Mouse (Mus musculus) lung, postnatal 4 days (tissue): ENCODE data around the gene Nkd1.
A peak's percentile ranks its signal among the peaks of the same experiment; 100 is the strongest.

ENCODE experiments used
- DNase-seq, 2 experiments: peaks; one replicate each; pipeline ENCODE4 v3.0.0; 2021

Nkd1 gene

DNA sequence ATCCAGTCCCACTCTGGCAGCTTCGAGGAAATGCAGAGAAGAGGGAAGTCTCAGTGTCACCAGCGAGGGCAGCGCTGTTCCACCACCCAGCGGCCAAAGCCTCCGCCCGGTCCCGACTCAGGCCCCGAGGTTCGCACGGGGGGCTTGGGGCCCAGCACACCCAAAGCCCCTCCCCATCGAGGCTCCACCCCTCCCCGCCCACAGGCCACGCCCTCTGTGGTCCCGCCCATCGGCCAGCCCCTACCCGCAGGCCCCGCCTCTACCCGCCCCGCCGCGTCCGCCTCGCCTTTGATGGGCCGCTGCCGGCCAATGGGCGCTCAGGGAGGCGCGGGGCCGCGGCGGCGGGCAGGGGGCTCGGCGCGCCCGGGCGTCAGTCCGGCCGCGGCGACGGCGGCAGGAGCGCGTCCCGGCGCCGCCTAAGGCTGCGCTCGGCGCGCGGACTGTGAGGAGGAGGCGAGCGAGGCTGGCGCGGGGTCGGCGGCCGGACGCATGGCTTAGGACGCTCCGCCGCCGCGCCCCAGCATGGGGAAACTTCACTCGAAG is at the start of gene Nkd1:
Gene Nkd1 (plus strand): TSS at position 370 of the 543 bp plus-strand sequence.
- peak; percentile 95 to 96 for DNase-seq

DNA sequence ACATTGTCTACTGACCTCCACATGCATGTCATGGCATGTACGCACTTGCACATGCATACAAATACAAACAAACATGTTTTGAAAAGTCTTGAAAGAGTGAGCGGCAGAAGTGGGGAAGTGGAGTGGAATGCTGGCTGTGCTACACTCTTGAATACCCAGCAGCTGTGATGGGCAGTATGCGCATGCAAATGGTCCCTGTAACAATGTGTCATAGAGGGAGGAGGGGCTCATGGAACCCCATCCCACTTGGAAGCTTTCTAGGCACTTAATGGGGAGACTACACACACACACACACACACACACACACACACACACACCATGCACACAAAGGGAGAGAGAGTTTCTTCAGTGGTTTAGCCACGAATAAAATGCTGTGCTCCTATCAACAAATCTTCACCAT is 39.9 kb upstream of the Nkd1 start:
- DNase-seq: no peak

DNA sequence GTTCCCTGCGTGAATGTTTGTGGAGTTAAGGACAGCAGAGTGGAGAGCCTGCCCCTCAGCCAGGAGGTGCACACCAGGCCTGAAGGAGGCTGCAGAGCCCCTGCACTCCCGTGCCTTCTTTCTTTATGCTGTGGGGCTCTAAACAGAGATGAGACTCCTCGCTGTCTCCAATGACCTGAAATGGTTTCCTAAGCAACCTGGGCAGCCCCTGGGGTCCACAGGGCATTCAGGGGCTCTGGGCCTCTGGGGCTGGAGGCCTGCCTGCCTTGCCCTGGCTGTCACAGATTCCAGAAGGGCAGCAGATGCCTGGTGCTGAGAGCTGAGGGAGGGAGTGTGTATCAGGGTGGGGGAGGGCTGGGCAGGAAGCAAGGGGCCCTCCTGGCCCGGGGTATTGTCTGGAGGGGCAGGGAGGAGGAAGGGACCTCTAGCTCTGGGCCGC is 32.7 kb upstream of the Nkd1 start:
- DNase-seq: no peak

DNA sequence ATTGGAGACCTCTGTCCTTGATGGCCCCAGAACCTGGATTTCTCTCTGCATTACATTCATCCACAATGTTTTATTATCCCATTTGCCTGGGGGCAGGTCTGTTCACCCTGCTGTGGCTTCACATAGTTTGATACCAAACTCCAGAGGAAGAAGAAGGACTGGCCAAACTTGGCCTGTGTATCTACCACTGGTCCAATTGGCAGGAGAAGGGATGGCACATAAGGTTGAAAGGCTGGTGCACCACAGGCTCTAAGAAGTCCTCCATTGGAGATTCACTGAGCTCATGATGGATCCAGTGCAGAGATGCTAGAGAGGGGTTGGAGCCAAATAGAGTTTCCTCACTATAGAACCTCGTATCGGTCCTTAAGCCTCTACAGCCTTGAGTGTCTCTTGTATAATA is 27.1 kb upstream of the Nkd1 start:
- no peak for DNase-seq

DNA sequence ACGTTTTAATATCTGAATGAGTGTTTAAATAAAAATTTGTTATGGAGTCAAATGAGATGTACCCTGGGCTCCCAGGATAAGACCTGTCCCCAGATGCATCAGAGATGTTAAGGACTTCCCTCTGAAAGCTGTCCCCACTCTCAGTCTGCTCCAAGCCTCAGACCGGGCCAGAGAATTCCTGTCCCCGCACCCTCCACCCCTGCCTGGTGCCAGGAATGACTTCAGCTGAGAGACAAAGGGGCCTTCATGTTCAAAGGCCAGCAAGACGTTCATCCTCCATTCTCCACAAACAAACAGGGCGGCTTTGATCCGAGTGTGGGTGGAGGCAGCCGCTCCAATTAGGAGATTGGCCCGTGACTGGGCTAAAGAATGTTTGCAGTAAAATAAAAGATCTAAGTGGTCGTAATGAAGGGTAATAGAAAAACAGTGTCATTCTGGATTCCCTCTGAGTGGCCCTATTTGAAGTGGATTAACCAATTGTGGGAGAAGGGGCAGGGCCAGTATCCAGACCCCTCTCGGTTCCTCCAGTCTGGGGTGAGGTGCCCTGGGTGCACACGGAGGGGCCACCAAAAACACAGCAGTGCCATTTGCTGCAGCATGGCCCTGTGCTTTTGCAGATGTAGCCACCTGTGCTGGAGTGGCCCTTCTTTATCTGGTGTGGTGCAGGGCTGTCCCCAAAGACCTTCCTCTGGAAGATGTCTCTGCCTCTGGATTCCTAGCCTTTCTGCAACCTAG is 25.9 kb upstream of the Nkd1 start:
- peak; percentile 14 to 55 for DNase-seq

DNA sequence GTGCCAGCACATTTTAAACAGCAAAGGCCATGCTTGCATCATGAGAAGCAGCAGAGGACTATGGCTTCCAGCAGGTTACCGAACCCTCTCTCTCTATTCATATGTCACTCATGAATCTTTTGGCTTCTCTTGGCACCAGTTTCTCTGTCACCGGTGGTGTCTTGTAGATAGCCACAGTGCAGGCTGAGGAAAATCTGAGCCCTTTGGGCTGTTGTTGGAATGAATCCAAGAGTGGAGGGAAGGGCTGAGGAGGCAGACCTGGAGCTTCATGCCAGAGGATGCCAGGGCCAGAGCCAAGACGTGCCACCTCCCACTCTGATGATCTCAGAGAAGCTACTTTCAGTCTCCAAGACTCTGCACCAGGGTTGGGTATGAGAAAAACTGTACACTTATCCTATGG is 19.0 kb upstream of the Nkd1 start:
- no peak for DNase-seq

DNA sequence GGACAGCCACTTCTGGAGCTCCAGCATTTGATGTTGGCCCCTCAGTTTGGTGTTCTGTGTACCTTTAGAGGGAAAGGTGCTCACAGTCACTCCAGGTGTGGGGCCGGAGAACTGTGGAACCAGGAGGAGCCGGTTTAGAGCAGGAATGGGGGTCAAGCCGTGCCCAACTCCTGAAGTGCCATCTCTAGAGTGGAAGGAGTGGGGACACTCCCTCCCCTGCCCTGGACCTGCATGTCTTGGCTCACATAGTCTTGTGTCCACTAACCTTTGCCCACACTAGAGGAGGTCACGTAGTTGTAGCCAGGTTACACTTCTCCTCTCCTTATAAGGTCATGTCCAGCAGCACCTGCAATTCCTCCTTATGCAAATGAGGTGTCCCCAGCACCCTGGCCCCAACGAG is 14.2 kb upstream of the Nkd1 start:
- DNase-seq: peak; percentile 22 to 73

DNA sequence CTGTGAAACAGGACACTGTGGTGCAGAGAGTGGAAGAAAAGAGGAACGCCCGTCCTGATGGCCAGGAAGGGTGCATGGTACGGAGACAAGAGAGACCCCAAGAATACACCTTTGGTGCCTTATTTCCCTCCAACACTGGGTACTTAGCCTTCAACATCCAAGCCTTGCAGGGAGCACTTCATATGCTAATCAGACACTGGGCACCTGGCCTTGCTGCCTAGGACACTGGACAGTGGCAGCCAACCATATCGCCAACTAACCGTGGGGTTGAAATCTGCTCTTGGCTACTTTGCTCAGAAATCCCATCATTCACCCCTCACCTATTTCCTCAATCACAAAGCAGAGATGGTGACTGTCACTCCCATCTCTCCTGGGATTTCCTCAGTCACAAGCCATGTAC is 10.1 kb upstream of the Nkd1 start:
- no peak for DNase-seq

DNA sequence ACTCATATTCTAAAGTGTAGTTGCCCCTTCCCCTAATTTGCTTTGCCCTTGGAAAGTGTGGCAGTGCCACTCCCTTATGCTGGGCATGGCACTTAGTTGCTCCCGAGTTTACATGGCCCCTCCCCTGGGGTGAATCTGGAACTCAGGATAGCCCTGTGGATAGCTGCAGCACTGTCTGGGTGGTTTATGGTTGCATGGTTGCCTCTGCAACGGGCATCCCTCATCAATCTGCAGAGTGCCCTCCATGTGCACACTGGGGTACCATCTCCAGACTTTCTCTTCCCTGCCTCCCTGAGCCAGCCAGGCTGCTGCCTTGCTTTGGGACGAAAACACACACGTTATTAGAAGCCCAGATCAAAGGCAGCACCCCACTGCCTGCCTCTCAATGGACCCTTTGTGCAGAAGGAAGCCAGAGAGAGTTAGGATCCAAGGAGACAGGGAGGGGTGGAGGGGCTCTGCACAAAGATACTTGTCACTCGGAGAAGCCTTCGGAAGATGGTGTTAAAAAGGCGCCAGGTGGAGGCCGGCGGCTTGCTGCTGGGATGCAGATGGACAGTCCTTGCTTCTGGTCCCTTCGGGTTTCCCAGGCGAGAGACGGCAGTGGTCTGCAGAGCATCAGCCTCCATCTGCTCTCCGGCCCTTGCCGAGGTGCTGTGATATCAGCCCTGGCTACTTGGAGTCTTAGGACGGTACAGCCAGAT is 8.9 kb upstream of the Nkd1 start:
- DNase-seq: no peak

DNA sequence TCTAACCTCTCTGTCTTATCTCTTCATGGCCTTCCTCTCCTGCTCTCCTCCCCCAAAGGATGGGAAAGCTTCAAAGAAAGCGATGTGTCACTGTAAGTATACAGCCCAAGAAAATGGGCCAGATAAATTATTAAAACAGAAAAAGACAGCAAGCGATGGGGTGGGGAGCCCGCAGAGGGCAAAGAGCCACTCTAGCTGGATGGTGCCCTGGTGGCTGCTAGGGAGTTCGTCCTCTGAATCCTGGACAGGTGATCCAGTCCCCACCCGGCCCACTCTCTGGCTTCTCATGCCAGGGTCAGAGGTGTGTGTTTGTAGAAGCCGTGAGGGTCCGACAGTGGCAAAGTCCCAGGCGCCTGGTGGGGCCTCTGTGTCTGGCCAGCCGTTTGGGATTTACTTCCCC is 3.1 kb upstream of the Nkd1 start:
- DNase-seq: no peak

DNA sequence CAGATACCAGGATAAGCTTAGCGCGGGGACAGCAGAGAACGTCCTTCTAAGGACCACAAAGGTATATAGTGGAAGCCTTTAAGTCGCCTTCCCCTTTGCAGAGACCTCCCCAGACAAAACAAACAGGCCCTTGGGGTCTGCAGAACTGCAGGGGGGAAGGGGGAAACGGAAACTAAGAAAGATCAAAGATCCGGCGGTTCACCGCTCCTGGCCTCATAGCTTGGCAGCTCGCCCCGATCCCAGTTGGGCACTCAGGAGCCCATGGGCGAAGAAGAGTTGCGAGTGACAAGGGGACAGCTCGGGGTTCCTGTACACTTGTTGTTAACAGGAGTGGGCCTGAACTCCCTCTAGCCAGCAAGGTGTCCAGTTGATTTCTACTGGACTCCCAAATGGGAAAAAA is 773 bp upstream of the Nkd1 start:
- peak; percentile 37 to 53 for DNase-seq

DNA sequence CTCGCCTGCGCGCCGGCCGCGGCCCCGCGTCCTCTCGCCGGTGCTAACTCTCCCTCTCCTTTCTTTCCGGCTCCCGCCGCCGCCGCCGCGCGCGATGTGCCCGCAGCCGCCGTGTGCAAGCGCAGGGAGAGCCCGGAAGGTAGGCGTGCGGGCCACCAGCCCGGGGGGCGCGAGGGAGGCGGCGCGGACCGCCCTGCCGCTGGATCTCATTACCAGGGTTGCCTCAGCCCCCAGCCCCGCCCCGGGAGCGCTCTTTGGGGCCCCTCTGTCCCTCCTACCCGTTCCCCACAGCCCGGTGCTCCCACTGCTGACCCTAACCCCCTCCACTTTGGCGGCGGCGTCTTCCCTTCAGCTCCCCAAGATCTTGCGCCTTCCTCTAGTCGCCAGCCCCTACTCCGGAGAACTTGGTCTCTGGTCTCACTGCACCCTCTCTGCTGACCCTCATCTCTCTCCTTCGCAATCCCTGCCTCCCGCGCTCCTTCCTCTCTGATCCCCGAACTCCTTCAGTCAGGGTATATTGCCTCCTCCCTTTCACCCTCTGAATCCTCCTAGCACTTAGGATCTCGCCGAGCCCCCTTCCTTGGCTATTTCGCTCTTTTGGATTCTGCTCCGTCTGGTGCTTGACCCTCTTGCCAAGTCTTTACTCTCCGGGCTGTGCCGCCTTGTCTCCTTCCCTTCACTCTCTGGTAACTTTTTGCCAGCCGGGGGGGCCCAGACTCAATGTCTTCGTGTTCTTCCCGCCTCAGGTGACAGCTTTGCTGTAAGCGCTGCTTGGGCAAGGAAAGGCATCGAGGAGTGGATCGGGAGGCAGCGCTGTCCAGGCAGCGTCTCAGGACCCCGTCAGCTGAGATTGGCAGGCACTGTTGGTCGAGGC is 624 bp downstream of the Nkd1 start:
- DNase-seq: peak in 1 of 2 experiments; percentile 53

DNA sequence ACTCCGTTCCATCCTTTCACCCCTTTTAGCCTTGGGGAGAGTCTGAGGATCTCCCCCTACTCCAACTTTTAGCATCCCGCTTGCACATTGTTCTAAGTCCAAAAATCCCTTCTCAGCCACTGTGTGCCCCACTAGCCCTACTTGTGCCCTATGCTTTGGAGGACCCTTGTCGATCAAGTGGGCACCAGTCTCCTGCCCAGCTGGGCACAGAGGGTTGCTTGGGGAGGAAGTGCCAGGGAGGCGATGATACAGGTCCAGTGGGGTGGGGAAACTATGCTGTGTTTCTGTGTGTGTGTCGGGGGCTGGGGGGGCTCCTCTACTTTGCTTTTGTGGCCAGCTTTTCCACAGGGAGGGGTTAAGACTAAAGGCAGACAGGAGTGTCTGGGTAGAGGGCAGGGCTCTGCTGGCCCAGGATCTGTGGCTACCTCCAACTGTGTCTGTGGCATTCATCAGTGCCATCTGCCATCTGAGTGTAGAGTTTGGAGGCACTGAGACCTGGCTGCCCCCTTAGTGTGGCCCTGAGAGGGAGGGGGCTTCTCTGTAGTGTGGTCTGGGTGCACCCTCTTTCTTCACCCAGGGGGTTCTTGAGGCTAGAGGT is 1.4 kb downstream of the Nkd1 start:
- DNase-seq: peak; percentile 51 to 60

DNA sequence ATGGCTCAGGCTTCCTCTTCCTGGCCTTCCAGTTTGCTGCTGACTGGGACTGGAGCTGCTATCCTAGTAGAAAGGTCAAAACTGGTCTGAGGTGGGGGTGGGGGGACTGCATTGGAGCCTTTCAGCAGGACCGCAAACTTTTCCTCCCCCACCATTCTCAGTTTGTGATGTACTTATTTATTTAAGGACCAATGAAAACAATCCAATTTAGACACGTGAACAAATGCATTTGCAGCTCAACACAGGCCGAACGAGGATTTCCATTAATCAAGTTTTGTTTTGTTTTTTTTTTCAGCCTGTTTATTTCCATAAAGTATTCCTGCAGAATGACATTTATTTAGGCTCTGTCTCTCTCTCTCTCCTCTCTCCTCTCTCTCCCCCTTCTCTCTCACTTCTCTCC is 2.5 kb downstream of the Nkd1 start:
- no peak for DNase-seq

DNA sequence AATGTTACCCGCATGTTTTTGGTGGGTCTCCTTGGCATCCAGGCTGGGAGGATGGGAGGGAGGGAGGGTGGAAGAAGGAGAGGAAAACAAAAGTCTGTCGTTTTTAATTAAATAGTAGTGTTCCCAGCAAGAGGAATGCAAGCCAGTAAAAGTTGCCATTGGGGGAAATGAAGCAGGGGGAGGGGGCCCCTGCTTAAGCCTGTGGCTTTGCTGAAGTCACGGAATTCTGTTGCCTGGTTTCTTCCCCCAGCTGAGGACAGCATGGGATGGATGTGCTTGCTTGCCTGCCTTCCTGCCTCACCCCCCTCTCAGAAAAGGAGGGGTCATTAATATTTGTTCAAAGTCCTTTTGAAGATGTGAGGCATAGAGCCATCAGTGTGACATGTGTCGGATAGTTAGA is 3.0 kb downstream of the Nkd1 start:
- DNase-seq: no peak

DNA sequence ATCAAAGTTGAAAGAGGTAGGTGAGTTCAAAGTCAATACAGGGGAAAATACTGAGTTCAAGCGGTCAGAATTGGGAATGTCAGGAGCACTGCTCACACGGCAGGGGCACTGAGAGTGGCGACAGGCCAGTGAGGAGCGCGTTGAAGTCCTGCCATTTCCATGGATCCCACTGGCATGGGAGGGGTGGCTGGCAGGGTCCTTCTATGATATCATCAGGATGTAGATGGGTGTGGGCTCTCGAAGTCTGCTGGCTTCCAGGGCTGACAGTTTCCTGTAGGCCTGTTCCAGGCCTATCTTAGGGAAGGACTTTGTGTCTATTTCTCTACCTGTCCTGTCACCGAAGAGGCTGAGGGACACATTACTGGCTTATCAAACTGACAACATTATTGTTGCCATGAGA is 3.7 kb downstream of the Nkd1 start:
- DNase-seq: peak; percentile 64 to 80

DNA sequence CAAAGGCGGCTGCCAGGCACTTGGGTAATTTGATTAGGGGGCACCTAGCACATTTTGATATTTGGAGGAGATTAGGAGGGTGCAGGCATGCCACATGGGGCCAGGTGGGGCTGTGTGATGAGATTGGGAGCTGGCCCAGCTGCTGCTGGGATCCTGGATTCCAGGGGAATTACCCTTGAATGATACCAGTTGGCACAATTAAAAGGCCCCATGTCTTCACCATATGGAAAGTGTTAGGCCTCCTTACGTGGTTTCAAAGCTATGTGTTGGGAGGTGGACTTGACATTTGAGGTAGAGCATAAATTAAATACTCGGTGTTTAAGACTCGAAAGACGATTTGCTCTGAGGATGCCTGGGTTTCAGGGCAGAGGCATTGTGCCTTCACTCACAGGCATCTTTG is 5.1 kb downstream of the Nkd1 start:
- DNase-seq: no peak

DNA sequence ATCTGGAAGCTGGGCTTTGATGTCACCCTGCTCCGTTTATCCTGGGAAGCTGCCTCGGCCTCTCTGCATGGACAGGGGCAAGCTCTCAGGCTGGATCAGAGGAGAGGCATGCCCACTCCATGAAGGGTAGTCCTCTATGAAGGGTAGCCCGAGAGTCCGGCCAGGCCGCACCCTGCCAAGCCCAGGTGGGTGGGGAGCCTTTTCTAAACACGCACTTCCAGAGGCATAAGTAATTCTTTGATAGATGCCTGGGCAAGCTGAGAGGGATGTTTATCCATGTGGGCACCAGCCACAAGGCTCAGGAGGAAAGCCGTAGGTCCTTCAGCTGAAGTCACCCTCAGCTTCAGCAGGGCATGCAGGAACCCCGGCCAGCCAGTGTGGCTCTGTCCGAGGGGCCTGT is 7.0 kb downstream of the Nkd1 start:
- DNase-seq: peak in 1 of 2 experiments; percentile 38

DNA sequence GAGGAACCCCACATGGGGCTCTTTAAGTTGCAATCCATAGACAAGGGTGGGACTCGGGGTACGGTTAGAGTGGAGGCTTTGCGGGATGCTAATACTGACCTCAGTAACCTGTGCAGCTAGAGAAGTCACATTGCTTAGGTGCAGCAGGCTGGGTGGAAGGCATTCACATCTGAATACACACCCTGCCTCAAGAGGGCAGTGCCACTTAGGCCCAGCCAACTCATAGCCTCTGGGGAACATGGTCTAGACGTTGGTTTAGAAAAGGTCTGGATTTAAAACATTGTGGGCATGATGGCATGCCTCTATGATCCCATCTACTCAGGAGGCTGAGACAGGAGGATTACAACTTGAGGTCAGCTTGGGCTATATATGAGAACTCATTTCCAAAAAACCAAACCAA is 8.6 kb downstream of the Nkd1 start:
- no peak for DNase-seq

DNA sequence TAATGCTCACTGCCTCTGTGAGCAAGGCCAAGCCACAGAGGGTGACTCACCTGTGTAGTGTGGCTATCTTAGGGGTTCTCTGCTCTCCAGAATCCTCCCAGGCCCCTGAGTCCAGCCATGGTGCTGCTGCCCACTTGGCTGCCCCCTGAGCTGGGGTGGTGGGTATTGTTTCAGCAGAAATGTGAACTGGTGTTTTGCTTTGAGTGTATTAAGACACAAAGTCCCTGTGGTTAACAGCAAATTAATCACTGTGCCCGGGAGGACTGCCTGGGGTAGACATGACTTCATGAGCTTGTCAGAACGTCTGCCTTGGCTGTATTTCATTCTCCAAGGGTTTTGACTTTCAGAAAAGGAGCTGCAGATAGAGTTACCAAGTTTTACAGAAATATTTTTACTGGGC is 15.9 kb downstream of the Nkd1 start:
- no peak for DNase-seq

DNA sequence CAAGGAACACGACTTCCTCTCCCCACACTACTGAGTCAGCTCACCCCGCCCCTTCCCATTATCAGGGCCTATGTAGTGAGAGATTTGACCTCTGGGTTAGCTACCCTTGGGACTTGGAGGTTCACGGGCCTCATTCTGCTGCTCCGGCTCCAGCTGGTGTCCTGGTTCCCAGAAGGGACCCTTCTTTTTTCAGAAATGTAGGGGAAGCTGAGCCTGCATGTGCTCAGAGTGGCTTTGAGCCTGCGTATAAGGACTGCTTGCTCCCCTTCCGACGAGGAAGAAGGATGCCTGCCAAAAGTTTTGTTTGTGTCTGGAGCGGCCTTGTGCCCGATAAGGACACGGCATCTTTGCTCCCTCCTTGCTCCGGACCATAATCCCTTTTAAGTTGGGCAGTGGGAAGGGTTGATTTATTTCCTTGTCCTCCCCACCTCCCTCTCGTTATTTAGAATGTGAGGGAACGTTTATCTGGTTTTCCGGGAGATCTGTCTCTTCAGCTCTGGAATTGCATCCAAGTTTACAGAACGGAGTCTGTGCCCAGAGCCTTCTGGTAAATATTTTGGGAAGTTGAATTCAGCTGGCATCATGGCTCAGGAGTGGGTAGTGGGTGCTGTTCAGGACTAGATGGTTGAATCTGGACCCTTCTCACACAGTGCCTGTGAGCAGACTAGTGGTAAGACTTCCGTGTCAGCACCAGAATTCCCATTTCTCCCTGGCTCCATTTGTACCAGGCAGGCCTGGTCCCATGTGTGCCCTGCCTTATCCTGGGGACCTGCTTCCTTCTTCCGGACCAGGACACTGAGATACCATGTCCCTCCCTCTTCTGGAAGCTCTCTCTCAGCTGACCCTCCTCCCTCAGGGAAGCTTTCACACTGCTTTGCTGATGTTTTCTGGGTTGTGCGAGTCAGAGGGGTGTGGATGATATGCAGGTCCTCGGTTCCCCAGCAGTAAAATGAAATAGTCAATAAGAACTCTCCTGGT is 17.1 kb downstream of the Nkd1 start:
- peak; percentile 77 to 89 for DNase-seq

DNA sequence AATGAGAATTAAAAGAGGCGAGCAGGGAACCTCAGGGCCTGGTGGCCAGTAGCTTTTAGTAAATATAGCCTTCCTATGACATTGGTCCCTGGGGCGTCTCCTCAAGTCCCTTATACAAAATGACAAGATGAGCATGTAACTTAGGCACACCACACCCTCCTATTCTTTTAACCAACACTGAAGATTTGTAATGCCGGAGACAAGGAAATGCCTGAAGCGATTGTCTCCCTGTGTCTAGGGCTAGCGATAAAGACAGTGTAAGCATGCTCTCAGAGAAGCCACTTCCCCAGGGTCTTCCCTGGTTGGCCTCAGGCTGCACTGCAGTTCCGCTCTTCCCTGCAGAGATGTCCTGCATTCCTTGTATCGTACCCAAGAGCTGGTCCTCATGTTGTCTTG is 17.8 kb downstream of the Nkd1 start:
- peak in 1 of 2 experiments; percentile 33 for DNase-seq
